Mouse (Mus musculus) hindlimb bud, embryonic 11.5 days (tissue): ENCODE data around the gene Olfr1420.
A peak's percentile ranks its signal among the peaks of the same experiment; 100 is the strongest.
"Not testable (repeated sequence)": the region's sequence is repeated elsewhere in the genome, so short reads cannot be mapped to it uniquely, and the experiment has no call there.

Experiments used
- DNase-seq: peaks from one replicate; pipeline ENCODE4 v3.0.0-alpha.2; 2012; ENCODE audit warnings: low read depth, low spot score; ENCODE audit errors: extremely low spot score

Gene Olfr1420

GRCm38 (mm10) chr19:11886265-11886664, at the start of gene Olfr1420:
TSS of gene Olfr1420 (plus strand) at chr19:11886565.
- DNase-seq, result no peak

GRCm38 (mm10) chr19:11839119-11839518, 47.2 kb upstream of the Olfr1420 start, which contains the start of gene Olfr1417:
TSS of gene Olfr1417 (minus strand) at chr19:11839219.
- DNase-seq, result no peak

GRCm38 (mm10) chr19:11846333-11846732, 40.0 kb upstream of the Olfr1420 start:
- no peak for DNase-seq

- DNase-seq, result no peak
Observed at GRCm38 (mm10) chr19:11852652-11853051, 33.7 kb upstream of the Olfr1420 start.

GRCm38 (mm10) chr19:11854821-11855220, 31.5 kb upstream of the Olfr1420 start:
- no peak for DNase-seq

- no peak for DNase-seq
Observed at GRCm38 (mm10) chr19:11856506-11856905, 29.9 kb upstream of the Olfr1420 start.

- no peak for DNase-seq
Observed at GRCm38 (mm10) chr19:11860966-11861365, 25.4 kb upstream of the Olfr1420 start, which contains the start of gene Olfr1418. TSS of gene Olfr1418 (minus strand) at chr19:11861066.

- DNase-seq, result no peak
Observed at GRCm38 (mm10) chr19:11867837-11868236, 18.5 kb upstream of the Olfr1420 start.

GRCm38 (mm10) chr19:11875006-11875405, 11.4 kb upstream of the Olfr1420 start, which contains the start of gene Olfr1419:
TSS of gene Olfr1419 (minus strand) at chr19:11875106.
- DNase-seq, result no peak

- not testable (repeated sequence) for DNase-seq
Observed at GRCm38 (mm10) chr19:11878404-11878803, 8.0 kb upstream of the Olfr1420 start.

- DNase-seq, result no peak
Observed at GRCm38 (mm10) chr19:11911021-11911420, 24.7 kb downstream of the Olfr1420 start.

GRCm38 (mm10) chr19:11911603-11912002, 25.2 kb downstream of the Olfr1420 start:
- no peak for DNase-seq

GRCm38 (mm10) chr19:11912037-11912532, 25.7 kb downstream of the Olfr1420 start, which contains the start of gene Patl1:
TSS of gene Patl1 (plus strand) at chr19:11912399.
- peak; percentile 82 for DNase-seq

- DNase-seq, result peak; percentile 12
Observed at GRCm38 (mm10) chr19:11912533-11913121, 26.3 kb downstream of the Olfr1420 start.

GRCm38 (mm10) chr19:11915804-11916203, 29.4 kb downstream of the Olfr1420 start:
- DNase-seq, result no peak

- no peak for DNase-seq
Observed at GRCm38 (mm10) chr19:11922068-11922467, 35.7 kb downstream of the Olfr1420 start.

GRCm38 (mm10) chr19:11922515-11922914, 36.1 kb downstream of the Olfr1420 start:
- not testable (repeated sequence) for DNase-seq

GRCm38 (mm10) chr19:11926380-11926779, 40.0 kb downstream of the Olfr1420 start:
- DNase-seq, result no peak

- DNase-seq, result no peak
Observed at GRCm38 (mm10) chr19:11928025-11928748, 41.8 kb downstream of the Olfr1420 start.

- DNase-seq, result not testable (repeated sequence)
Observed at GRCm38 (mm10) chr19:11946460-11946859, 60.1 kb downstream of the Olfr1420 start.
